Mouse (Mus musculus) limb, embryonic 14.5 days (tissue): ENCODE measurements around the gene Sh3rf3. TPM values are rescaled to one million over a fixed set of nuclear protein-coding genes. Genes with fewer than 3 reads are reported as not detected.

ENCODE experiments used
- ATAC-seq: fragments of 200-750 bp; cut with Nextera tagmentation; 2 replicates; pipeline ENCODE4 v1.8.0; 2017; ENCODE audit warnings: low read depth, moderate number of reproducible peaks, moderate TSS enrichment; ENCODE audit not compliant: low FRiP score
- DNase-seq: peaks from one replicate; pipeline ENCODE4 v3.0.0-alpha.2; 2015; ENCODE audit warnings: low spot score
- H3K27ac ChIP-seq: fragments of 300-500 bp; sonication (generic); replicated peaks from 2 replicates; pipeline ENCODE4 v1.5.1; 2014; ENCODE audit warnings: low read depth, mild to moderate bottlenecking, low read length, moderate library complexity, mixed read lengths
- H3K27me3 ChIP-seq: fragments of 300-500 bp; sonication (generic); 2 replicates; pipeline ENCODE4 v1.6.1; 2014; ENCODE audit warnings: low read length, mixed read lengths; ENCODE audit not compliant: control insufficient read depth, insufficient read depth
- H3K36me3 ChIP-seq: fragments of 300-500 bp; sonication (generic); 2 replicates; pipeline ENCODE4 v1.6.1; 2014; ENCODE audit warnings: mild to moderate bottlenecking, low read length, moderate library complexity, mixed read lengths; ENCODE audit not compliant: control insufficient read depth, insufficient read depth
- H3K4me1 ChIP-seq: fragments of 300-500 bp; sonication (generic); 2 replicates; pipeline ENCODE4 v1.6.1; 2014; ENCODE audit warnings: antibody characterized with exemption, low read length, mixed read lengths; ENCODE audit not compliant: control insufficient read depth, insufficient read depth
- H3K4me2 ChIP-seq: fragments of 300-500 bp; sonication (generic); replicated peaks from 2 replicates; pipeline ENCODE4 v1.6.1; 2014; ENCODE audit warnings: low read depth, mild to moderate bottlenecking, low read length, moderate library complexity; ENCODE audit not compliant: severe bottlenecking
- H3K4me3 ChIP-seq: fragments of 300-500 bp; sonication (generic); replicated peaks from 2 replicates; pipeline ENCODE4 v1.5.1; 2014; ENCODE audit warnings: low read length
- H3K9ac ChIP-seq: fragments of 300-500 bp; sonication (generic); 2 replicates; pipeline ENCODE4 v1.6.1; 2014; ENCODE audit warnings: mild to moderate bottlenecking, low read depth, low read length, moderate library complexity; ENCODE audit not compliant: severe bottlenecking
- H3K9me3 ChIP-seq: fragments of 300-500 bp; sonication (generic); 2 replicates; pipeline ENCODE4 v1.6.1; 2016; ENCODE audit warnings: low read length; ENCODE audit not compliant: control insufficient read depth
- POLR2A ChIP-seq: fragments of 200-500 bp; IDR thresholded peaks from 2 replicates; pipeline ENCODE4 v1.8.0; 2012; ENCODE audit warnings: inconsistent platforms, mild to moderate bottlenecking, moderate library complexity, borderline replicate concordance; ENCODE audit not compliant: insufficient read depth, insufficient read length; ENCODE audit errors: extremely low read depth
- WGBS: fragments of 180-500 bp; shearing (Covaris S2); extraction: QIAGEN DNeasy Blood & Tissue Kit; methylation state at CpG from one replicate; pipeline ENCODE4 v1.1.7; 2014; 5-methylcytosine and 5-hydroxymethylcytosine counted together
- polyA plus RNA-seq, 2 experiments: library from polyadenylated mRNA; depleted of rRNA in 1 of 2; stranded (reverse) in 1 of 2; unstranded in 1 of 2; fragments of >200 nt; fragmentation: Nextera tagmentation in 1 of 2; extraction: Ambion mirVana in 1 of 2; gene quantifications; 2 replicates each; pipeline versions ENCODE4 v1.2.1 to v1.2.3; 2012 to 2014

The Sh3rf3 gene
- polyA plus RNA-seq, 2 experiments: 2.6 to 4.0 TPM

DNA sequence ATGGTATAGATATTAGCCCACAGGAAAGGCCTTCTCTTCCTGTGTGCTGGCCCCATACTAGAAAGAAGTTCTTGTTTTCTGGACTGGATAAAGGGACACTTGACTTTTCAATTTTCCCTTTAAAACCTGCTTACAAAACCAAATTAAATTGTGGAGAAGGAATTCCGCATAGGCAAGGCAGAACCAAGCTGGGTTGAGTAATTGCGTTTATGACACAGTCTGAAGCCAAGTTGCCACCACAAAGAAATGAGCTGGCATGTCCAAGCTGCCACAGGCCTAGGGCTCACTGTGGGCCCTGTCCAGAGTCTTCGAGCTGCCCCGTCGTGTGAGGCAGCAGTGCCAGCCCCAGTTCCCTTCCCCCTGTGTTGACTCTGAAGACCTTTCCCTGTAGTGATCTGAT is 156.2 kb downstream of the Sh3rf3 start:
- no peak overlapping the region for H3K4me2 ChIP-seq
- no peak overlapping the region for H3K9ac ChIP-seq
- no peak for DNase-seq
- no peaks in the 10 kb centered on the region for H3K4me1 ChIP-seq
- no peak for TF ChIP-seq POLR2A
- WGBS: 81% methylated on average over 5 of the region's 5 CpGs
- ATAC-seq: no peak
- H3K27me3 ChIP-seq: no peaks in the 10 kb centered on the region
- H3K27ac ChIP-seq: no peak overlapping the region
- no peaks in the 10 kb centered on the region for H3K9me3 ChIP-seq
- H3K4me3 ChIP-seq: no peak overlapping the region
- H3K36me3 ChIP-seq: no peaks in the 10 kb centered on the region

- H3K27me3 ChIP-seq: no peaks in the 10 kb centered on the region
- no peak for TF ChIP-seq POLR2A
- DNase-seq: no peak
- H3K4me2 ChIP-seq: no peak overlapping the region
- H3K9ac ChIP-seq: no peak overlapping the region
- 89% methylated on average over 1 of the region's 1 CpGs for WGBS
- H3K36me3 ChIP-seq: no peaks in the 10 kb centered on the region
- no peak overlapping the region for H3K27ac ChIP-seq
- no peaks in the 10 kb centered on the region for H3K9me3 ChIP-seq
- H3K4me3 ChIP-seq: no peak overlapping the region
- no peaks in the 10 kb centered on the region for H3K4me1 ChIP-seq
- ATAC-seq: no peak
Measured at GRCm38 (mm10) chr10:58972115-58972514, 159.0 kb downstream of the Sh3rf3 start.

DNA sequence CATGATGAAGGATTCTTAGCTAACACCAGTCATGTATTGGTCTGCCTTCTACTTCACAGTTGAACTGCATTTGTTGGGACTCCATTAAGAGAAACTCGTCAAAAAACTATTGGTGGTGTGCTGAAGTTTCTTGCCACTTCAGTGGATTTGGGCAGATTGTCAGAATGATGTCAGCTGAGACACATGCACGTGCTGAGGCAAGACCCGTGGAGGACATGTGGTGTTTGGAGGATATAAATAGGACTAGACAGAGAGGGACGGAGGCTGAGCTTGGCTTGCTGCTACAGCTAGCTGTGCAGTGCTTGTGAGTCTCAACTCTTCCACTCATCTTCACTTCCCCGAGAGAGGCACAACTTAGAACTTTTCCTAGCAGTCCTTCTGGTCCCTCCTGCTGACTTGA is 161.0 kb downstream of the Sh3rf3 start:
- H3K27me3 ChIP-seq: no peaks in the 10 kb centered on the region
- H3K9me3 ChIP-seq: no peaks in the 10 kb centered on the region
- WGBS: 70% methylated on average over 5 of the region's 5 CpGs
- no peak overlapping the region for H3K4me2 ChIP-seq
- no peak overlapping the region for H3K4me3 ChIP-seq
- H3K4me1 ChIP-seq: no peaks in the 10 kb centered on the region
- ATAC-seq: no peak
- H3K27ac ChIP-seq: no peak overlapping the region
- TF ChIP-seq POLR2A: no peak
- H3K9ac ChIP-seq: no peak overlapping the region
- no peaks in the 10 kb centered on the region for H3K36me3 ChIP-seq
- DNase-seq: no peak

- 0 out of 2 replicates have a peak, but pooled peaks cover 7% of the 10 kb centered on the region for H3K4me1 ChIP-seq
- H3K4me2 ChIP-seq: no peak overlapping the region
- no peak for ATAC-seq
- no peak overlapping the region for H3K9ac ChIP-seq
- WGBS: 49% methylated on average over 7 of the region's 7 CpGs
- no peak overlapping the region for H3K4me3 ChIP-seq
- no peaks in the 10 kb centered on the region for H3K36me3 ChIP-seq
- no peak overlapping the region for H3K27ac ChIP-seq
- no peak for DNase-seq
- H3K27me3 ChIP-seq: no peaks in the 10 kb centered on the region
- TF ChIP-seq POLR2A: no peak
- no peaks in the 10 kb centered on the region for H3K9me3 ChIP-seq
Measured at GRCm38 (mm10) chr10:58979320-58979959, 166.3 kb downstream of the Sh3rf3 start.

GRCm38 (mm10) chr10:58981674-58982329 is 168.6 kb downstream of the Sh3rf3 start:
- H3K4me1 ChIP-seq: 0 out of 2 replicates have a peak, but pooled peaks cover 7% of the 10 kb centered on the region

More at GRCm38 (mm10) chr10:58981674-58982329, 168.6 kb downstream of the Sh3rf3 start:
- TF ChIP-seq POLR2A: no peak
- H3K4me2 ChIP-seq: no peak overlapping the region
- no peaks in the 10 kb centered on the region for H3K27me3 ChIP-seq
- no peak overlapping the region for H3K27ac ChIP-seq
- H3K9ac ChIP-seq: no peak overlapping the region
- no peaks in the 10 kb centered on the region for H3K36me3 ChIP-seq
- ATAC-seq (no peak), DNase-seq (no peak)
- H3K4me3 ChIP-seq: no peak overlapping the region
- 84% methylated on average over 9 of the region's 9 CpGs for WGBS
- H3K9me3 ChIP-seq: no peaks in the 10 kb centered on the region
